Mouse (Mus musculus) kidney, postnatal 25 days (tissue): ENCODE results near the gene Lkaaear1.

Experiments used
- DNase-seq, 2 experiments: peaks; one replicate each; pipeline ENCODE4 v3.0.0; 2021; ENCODE audit warnings: mixed read lengths in 2 of 2

Lkaaear1 gene

DNA sequence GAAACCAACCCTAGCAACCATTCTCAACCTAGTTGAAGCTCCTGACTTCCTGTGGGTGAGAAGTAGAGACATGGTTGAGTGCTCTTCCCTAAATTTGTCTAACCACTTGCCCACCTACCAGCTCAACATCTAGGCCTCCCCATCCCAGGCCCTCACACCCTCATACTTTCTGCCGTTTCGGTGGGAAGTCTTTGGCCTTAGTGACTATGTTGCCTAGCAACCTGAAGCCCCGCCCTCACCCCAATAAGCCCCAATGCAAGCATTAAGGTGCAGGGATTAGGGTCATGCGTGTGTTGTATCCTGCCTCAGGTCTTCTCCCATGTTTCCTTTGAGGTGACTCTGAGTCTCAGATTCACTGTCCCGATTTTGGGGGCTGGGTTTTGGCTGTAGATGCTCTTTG, at the start of gene Lkaaear1:
Gene Lkaaear1, minus strand, starts transcription at position 202 of the 400 bp plus-strand sequence.
- no peak for DNase-seq

DNA sequence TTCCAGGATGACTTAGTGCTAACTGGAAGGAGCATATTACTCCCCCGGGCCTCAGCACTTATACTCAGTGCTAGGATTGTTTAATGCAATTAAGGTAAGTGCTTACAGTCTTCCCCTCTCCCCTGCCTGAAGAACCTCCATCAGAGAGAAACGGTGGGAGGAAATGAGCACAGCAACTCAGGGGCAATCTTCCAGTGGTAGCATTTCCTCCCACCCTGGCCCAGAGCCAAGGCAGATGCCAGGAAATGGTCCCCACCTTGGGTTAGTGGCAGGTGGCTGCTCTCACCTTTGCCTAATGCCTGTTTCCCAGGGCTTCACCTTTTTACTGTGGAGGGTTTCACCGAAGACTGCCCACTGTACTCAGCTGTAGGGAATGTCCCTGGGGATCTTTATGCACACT, 31.8 kb upstream of the Lkaaear1 start:
- DNase-seq = no peak

DNA sequence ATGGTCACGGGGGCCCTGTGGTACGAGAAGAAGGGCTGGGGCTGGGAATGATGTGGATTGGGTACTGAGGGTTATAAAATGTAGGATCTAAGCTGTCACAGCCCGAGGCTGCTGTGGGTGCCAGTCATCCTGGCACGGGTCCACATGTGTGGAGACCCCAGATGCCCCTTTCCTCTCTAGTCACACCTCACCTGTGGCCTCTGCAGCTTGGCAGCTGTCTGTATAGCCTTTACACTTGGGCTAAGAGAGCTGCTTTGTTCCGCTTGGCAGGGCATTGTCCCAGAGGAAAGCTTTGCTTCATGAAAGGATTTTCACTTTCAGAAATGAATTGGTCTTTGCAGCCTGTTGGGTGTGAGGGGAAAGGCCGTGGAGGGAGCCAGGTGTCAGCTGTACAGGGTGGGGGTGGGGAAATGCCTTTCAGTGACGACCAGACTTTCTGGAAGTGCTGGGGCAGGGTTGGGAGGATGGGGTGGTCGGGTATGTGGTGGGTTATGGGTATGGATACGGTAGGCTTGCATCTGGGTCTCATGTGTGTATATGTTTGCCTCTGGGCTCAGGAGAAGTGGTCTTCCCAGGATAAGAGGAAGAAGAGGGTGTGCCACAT, 29.5 kb upstream of the Lkaaear1 start:
- DNase-seq = no peak

DNA sequence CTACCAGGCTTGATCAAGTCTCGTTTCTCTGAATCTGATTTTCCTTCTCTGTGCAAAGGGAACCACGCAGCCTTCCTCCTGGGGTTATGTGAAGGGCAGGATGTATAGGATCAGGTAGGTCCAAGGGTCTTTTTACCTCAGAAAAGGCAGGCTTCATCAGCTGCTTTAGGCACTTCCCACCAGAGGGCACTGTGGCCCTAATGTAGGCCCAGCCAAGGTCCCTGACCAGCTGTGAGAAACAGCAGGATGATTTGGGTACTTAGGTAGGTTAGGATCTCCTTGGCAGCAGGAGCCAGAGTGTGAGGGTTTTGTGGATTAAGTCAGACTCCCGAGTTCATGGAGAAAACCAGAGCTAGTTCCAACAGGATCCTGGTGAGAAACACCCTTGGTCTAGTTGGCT, 24.0 kb upstream of the Lkaaear1 start:
- DNase-seq = peak in 1 of 2 experiments; percentile 47

DNA sequence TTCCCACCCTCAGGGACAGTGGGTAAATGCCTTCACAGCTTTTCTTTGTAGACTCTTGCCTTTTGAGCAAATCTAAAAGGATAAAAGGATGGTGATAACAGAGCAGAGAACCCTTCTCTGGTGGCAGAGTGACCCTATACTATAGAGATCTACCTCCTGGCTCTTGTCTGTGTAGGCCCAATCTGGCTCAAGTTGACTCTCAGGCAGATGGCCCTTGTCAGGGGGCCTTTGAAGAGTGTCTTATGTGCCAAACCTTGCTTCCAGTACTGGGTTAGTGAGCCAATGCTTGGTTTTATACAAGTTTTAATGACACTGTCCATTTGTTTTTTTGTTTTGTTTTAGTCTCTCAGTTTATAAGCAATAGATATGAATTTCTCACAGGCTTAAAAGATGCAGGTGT, 23.0 kb upstream of the Lkaaear1 start:
- no peak for DNase-seq

DNA sequence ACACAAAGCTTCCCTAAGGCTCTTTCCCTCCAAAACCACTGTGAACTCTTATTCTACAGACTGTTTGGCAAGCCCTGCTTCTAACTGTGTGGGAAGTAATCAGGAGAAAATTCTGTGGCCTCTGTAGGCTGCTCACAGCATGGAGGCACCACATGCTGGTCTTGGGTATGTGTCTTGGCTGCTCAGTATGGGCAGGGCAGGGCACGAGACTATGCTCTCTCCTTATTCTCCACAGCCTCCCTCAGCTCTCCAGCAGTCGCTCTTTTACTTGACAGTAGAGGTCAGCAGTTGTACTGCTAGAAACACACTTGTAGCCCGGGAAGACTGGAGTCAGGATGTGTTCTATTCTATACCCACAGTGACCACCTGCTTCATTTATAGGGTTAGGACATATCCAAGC, 21.8 kb upstream of the Lkaaear1 start:
- DNase-seq = no peak

DNA sequence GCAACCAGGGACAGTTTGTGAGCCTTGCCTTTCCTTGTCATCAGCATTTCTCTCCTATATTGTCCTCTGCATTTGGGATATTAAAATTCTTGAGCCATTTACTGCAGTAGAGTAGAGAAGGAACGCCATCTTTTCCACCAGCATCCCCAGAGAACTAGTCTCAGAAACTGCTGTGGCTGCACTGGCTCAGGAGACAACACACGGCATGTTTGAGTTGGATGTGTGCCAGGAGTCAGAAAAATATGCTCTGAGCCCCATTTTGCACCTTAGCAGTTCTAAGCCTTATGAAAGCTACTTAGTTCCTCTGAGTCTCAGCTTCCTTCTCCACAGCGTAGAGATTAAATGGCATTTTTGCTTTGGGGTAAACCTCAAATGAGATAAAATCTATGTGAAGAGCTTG, 18.7 kb upstream of the Lkaaear1 start:
- DNase-seq = no peak

DNA sequence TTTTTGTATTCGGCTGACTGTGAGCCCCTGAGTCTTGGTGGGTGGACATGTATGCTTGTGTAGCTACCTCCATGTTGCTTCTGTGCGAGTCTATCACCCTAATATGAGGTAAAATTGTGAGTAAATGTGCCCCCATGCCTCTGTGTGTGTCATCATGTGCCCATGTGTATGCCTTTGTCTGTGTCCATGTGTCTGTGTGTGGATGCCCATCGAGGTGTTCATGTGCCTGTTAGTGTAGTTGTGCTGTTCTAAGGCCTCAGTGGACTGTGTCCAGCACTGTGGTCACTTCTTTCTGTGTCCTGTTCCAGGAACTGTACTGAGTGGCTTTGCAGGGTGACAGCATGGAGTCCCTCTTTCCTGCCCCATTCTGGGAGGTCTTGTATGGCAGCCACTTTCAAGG, 17.1 kb upstream of the Lkaaear1 start:
- DNase-seq = no peak

DNA sequence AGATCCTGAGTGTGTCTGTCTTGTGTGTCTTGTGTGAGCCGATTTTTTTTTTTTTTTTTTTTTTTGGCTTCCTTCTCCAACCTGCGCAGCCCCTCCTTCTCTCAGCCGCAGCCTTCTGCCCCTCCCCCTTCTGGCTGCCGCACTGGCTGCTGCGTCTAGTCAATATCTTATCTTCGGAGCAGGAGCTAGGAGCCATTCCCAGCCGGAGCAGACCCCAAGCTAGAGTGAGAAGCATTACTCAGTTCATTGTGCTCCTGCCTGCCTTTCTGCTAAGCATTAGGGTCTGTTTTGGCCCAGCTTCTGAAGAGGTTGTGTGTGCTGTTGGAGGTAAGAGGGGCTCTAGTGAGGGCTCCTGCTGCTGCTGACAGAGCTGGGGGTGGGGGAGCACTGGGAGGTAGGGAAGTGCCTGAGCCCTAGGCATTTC, 16.7 kb upstream of the Lkaaear1 start, which contains the start of gene Oprl1:
Gene Oprl1, plus strand, starts transcription at position 114 of the 424 bp plus-strand sequence.
- no peak for DNase-seq

DNA sequence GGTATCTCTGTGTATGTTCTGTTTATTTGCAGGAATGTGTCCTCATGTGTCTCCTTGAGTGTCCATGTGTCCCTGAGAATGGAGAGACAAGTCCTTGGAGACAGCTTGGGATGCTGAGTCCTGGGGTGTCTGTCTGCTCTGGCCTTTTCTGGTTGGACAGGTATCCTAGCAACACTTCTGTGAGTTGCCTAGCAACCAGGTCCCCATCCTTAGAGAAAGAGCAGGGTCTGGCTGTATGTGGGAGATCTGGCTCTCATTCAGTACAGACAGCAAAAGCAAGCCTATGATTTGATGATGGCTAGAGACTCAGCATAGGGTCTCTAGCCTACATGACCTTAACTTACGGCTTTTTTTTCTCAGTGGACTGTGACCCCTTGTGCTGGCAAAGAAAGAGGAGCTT, 15.5 kb upstream of the Lkaaear1 start:
- no peak for DNase-seq

DNA sequence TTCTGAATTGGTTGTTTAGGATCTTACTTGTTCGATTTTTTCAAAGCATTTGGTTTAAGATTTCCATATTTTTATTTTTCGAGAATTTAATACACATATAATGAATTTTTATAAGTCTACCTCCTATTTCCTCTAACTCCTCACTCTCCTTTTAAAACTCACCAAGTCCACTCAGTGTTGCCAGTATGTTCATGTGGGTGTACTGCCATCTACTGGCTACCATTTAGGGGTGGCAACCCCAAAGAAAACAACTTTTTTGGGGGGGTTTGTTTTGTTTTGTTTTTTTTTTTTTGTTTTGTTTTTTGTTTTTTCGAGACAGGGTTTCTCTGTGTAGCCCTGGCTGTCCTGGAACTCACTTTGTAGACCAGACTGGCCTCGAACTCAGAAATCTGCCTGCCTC, 8.4 kb upstream of the Lkaaear1 start:
- DNase-seq = peak in 1 of 2 experiments; percentile 29

DNA sequence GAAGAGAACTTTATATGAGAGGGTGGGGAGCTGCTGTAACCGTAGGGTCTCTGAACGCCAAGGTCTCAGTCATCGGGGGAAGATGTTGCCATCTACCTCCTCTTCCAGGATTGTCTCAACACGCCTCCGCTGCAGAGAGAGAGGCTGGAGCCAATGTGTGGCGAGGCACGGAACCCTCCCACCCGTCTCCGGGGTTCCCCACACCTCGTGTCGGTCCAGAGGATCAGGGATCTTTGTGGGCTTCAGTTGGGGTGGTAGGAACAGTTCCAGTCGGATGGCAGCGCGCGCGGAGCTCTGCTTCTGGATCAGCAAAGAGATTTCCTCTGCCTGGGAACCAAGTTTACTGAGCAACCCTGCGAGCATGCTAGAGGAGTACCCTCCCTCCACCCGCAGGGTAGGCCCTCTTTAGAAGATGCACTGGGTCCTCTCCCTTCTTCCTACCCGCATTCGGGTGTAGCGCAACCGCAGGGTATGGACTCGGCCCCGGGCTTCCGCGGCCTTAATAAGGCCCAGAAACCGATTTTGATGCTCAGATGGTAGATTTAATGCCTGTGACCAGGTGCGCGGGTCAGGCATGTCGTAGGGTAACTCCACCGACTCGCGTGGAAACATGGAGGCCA, 1.3 kb downstream of the Lkaaear1 start:
- peak in 1 of 2 experiments; percentile 25 for DNase-seq

DNA sequence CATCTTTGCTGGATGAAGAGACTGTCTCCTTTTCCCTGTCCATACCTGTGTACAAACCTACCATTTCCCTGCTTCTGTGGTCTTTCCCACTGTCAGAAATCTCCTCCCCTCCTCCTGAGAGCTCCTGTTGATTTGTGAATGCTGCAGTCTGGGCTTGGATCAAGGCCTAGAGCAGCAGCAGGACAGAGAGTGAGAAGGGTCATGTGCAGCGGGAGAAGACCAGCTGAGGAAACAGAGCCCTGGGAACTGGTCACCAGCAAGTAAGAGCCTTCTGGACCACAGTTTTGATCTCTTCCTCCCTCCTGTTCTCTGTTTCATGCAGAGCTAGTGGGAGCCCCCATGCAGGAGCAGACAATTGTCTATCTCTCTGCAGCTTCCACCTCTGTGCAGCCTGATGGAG, 2.5 kb downstream of the Lkaaear1 start:
- no peak for DNase-seq

DNA sequence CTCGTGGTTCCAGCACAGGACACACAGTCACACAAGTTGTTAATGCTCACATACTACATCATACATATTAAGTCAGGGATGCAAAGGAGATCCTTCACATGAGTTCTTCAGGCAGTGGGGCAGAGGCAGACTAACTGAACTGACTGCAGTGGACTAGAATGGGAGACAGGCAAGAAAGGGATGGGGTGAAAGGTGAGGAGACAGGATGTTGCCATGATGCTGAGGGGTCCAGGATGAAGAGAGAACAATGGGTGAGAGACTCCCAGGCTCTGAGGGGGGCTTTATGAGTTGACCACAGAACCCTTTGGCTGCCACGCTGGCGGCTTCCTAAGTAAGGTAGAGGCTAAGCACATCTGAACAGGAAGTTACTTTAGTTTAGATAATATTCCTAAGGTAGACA, 3.7 kb downstream of the Lkaaear1 start:
- DNase-seq = no peak

DNA sequence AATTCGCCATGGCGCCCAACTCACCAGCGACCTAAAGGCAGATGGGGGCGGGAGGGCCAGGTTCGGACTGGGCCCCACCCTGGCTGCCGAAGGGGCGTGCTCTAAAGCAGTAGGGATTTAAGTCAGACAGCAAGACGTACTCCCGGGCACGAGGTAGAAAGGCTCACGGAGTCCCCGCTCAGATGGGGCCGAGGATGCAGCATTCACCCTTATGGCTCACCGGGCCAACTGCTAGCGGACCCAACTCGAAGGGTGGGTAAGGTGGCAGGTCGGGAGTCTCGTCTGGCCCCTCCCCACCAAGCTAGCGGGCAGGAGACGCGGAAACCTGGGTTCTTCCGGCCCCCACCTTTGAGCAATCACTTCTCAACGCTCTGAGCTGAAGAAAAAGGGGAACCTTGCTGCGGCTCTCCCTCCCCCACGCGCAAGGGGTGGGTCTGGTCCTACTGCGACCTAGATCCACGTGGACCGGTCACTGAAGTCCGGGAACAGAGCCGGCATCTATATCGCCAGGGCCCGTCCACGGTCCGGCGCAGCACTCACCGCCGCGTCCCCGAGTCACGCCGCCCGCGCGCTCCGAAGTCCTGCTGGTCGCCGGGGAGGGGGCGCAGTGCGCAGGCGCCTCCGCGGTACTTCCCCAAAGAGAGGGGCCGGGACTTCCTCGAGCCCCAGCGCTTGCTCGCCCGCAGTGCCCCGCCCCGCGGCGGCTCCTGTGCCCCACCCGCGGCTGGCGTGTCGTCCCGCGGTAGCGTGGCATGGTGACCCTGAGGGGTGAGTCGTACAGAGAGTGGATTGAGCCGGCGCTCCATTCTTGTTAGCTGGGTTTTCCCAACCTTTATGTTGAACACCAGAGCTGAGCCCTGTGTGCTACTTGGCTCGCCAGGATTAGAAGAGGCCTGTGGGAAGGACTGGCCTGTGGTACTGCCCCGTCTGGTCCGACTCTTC, 4.6 kb downstream of the Lkaaear1 start, which contains the start of gene Rgs19:
Gene Rgs19, minus strand, starts transcription at position 639 of the 942 bp plus-strand sequence.
- peak; percentile 77 to 88 for DNase-seq

DNA sequence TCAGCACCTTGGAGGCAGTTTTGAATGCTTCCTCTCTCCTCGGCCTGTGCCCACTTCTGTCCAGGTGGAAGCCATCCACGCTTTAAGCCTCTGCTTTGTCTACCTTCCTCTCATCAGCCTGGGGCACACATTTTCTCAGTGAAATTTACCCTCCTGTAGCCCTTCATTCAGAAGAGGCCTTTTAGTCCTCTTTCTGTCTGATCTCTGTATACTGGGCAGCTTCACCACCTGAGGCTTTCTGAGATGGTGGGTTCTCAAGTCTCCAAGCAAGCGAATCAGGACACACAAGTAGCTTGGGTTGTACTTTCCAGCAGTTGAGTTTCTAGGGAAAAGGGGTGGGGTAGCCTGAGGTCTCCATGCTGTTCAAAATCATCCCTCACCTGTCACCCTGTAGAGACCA, 5.9 kb downstream of the Lkaaear1 start:
- peak in 1 of 2 experiments; percentile 21 for DNase-seq

DNA sequence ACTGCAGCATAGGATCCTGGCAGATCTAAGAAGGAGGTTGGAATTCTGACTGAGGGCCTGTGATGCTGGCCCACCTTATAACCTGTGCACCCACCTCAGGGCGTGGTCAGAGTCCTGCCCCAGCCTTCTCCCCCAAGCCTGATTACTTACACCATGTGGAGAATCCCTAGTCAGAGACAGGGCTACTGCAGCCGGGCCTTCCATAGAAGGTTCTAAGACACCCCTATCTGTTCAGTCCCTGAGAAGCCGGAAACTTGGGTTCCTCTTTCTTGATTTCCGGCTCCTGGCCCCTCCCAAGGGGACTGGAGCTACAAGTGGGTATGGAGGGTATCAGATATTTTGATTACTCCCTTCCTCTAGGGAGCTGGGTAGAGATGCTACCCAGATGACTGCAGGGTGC, 6.7 kb downstream of the Lkaaear1 start:
- DNase-seq = no peak

DNA sequence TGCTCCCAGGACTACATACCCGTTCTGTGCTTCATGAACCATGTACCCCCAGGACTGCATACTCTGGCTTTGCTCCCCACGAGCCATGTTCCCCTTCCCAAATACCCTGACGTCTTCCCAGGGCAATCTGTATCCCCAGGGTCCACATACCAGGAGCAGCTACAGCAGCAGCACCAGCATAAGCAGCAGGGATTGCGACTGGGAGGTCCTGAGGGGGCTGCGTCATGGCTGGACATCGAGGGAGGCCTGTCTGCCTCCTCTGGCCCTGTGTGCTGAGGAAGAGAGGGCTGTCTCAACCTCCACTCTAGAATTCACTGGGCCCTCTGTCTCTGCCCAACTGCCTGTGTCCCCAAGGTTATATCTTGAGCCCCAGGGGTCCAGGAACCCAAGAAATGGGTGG, 7.2 kb downstream of the Lkaaear1 start:
- DNase-seq = no peak

DNA sequence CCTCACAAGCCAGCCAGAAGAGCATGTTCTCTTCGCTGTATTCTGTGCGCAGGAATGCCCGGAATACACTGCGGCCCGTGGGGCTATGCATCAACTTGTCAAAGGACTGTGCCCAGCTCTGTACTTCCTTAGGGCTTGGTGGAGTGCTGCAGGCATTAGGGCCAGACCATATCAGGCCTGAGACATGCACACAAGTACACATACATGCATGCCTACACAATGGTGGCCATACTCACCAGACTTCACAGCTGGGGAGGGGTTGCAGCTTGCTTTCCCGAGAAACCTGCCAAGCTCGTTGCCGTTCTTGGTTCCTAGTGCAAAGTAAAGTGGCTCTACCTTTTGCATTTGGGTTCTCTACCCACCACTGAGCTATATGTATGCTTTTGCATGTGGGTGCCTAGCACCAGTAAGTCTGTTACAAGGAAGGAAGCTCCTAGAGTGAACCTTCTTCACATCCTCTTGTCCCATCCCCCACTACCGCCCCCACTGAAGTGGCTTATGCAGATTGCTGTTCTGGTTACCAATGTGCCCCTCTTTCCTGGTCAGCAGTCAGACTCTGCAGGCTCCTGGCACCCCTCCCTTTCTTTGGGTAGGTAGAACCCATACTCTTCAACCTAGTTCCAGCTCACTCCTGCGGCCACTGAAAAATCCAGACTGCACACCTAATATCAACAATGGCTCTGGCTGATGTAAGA, 8.6 kb downstream of the Lkaaear1 start:
- DNase-seq = no peak

DNA sequence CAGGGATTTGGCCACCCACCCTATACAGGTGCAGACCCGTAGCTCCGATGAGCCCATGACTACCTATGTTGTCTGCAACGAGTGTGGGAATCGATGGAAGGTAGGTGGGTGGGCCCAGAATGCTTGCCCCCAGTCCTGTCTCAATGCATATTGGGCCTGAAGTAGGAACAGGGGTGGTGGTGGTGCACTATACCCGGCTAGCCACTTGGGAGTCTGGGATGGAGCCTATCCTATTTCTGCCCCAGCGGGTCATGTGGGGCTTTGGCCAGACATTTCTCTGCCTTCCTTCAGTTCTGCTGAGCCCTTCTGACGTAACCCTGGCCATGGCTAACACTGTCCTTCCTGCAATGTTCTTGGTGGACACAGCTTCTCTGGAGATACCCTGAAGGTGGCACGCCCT, 10.7 kb downstream of the Lkaaear1 start:
- DNase-seq = no peak

DNA sequence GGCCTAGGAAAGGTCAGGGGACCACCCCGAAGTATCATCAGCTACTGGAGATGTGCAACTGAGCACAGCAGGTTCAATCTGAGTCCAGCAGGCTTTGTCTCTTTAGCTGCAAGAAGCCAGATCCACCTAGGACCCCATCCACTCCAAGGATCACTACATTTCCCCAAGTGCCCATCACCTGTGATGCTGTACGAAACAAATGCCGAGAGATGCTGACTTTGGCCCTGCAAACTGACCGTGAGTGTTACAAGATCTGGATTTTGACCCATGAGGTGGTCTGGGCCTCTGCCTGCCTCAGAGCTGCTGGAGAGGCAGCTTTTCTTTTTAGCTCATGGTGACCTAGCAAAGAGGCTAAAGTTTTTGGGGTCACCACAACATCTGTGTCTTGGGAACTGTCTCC, 12.6 kb downstream of the Lkaaear1 start:
- DNase-seq = no peak

DNA sequence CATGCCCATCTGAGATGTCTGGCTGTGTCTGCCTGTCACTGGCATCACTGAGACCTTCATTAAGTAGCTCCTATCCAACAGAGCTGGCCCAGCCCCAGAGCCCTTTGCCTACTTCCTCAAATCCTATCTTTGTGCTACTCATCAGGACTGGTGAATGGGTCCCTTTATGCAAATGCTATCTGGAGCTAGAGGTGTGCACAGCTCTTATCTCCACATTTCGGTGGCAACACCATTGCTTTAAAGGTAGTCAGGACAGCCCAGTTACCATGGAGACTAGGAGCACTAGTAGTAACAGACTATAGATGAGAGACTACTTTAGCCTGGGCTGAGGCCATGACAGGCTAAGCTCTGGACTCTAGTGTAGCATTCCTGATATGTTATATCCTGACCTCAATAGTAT, 13.5 kb downstream of the Lkaaear1 start:
- no peak for DNase-seq

DNA sequence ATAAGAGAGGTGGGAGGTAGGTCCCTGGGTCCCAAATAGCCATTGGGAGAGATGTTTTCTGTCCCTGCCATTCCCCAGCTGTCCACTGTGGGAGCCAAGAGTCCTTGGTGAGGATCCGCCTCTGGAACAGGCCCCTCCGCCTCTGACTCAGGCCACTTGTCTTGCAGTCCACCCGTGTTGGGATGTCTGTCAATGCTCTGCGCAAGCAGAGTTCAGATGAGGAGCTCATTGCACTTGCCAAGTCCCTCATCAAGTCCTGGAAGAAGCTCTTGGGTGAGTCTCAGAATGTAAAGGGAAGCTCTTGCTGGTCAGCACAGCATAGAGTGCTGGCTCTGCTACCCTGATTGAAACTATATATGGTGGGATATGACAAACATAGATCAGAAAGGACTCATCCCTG, 14.9 kb downstream of the Lkaaear1 start:
- no peak for DNase-seq
